Mouse (Mus musculus) hindbrain, embryonic 10.5 days (tissue): ENCODE results near the gene Adarb1. TPM values are rescaled to one million over a fixed set of nuclear protein-coding genes. Genes with fewer than 3 reads are reported as not detected.

Experiments
- DNase-seq: peaks from one replicate; pipeline ENCODE4 v3.0.0-alpha.2; 2017; ENCODE audit warnings: low spot score
- H3K27ac ChIP-seq: fragments of 300-500 bp; sonication (generic); 2 replicates; pipeline ENCODE4 v1.5.1; 2016; ENCODE audit warnings: mild to moderate bottlenecking, moderate library complexity
- H3K27me3 ChIP-seq: fragments of 300-500 bp; sonication (generic); 2 replicates; pipeline ENCODE4 v1.6.1; 2016; ENCODE audit warnings: mild to moderate bottlenecking; ENCODE audit not compliant: poor library complexity, insufficient read depth, severe bottlenecking
- H3K36me3 ChIP-seq: fragments of 300-500 bp; sonication (generic); 2 replicates; pipeline ENCODE4 v1.6.1; 2016; ENCODE audit warnings: mild to moderate bottlenecking, moderate library complexity
- H3K4me1 ChIP-seq: fragments of 300-500 bp; sonication (generic); replicated peaks from 2 replicates; pipeline ENCODE4 v1.6.1; 2016; ENCODE audit warnings: mild to moderate bottlenecking
- H3K4me3 ChIP-seq: fragments of 300-500 bp; sonication (generic); 2 replicates; pipeline ENCODE4 v1.5.1; 2016; ENCODE audit warnings: mild to moderate bottlenecking, moderate library complexity
- H3K9me3 ChIP-seq: fragments of 300-500 bp; sonication (generic); 2 replicates; pipeline ENCODE4 v1.6.1; 2016; ENCODE audit warnings: mild to moderate bottlenecking, moderate library complexity
- WGBS: fragments of 180-500 bp; shearing (Covaris S2); methylation state at CpG from one replicate; pipeline ENCODE4 v1.1.7; 2016; 5-methylcytosine and 5-hydroxymethylcytosine counted together
- polyA plus RNA-seq: library from polyadenylated mRNA; unstranded; fragments of >200 nt; fragmentation: Nextera tagmentation; extraction: Ambion mirVana; gene quantifications from 2 replicates; pipeline ENCODE4 v1.2.1, GENCODE M21; 2016

Gene Adarb1
- polyA plus RNA-seq, 1 experiment from 2014 or later = 7.8 TPM

- WGBS = 63% methylated on average over 6 of the region's 6 CpGs
- Histone ChIP-seq H3K27ac (peak overlapping the region; percentile 62), H3K36me3 (no peaks in the 10 kb centered on the region), H3K4me1 (peaks cover 40% of the 10 kb centered on the region), H3K4me3 (no peak overlapping the region), H3K27me3 (no peaks in the 10 kb centered on the region), H3K9me3 (peaks cover 7% of the 10 kb centered on the region)
- DNase-seq = no peak
Measured at GRCm38 (mm10) chr10:77448698-77449247, 30.7 kb upstream of the Adarb1 start.

DNA sequence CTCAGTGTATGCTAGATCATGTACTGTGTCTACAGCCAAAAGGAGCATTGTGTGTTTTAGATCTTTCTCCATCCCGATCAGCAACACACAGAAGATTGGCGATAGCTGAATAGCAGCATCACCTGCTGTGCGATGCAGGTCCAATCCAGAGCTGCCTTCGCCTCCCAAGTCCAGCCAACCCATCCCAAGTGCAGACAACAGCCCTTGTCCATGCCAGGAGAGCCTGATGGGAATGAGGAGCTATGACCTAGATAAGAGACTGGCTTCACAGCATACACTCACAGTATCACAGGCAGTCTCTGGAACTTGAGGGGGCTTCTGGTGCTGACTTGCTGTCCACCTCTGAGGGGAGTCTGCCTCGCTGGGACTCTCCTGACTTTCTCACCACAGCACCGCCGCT, 30.1 kb upstream of the Adarb1 start:
- Histone ChIP-seq H3K36me3 (no peaks in the 10 kb centered on the region), H3K9me3 (peaks cover 7% of the 10 kb centered on the region), H3K27ac (peak overlapping the region; percentile 62; the same call in 1 of the 2 replicates), H3K27me3 (no peaks in the 10 kb centered on the region), H3K4me3 (no peak overlapping the region), H3K4me1 (peaks cover 40% of the 10 kb centered on the region)
- WGBS = 77% methylated on average over 7 of the region's 7 CpGs
- DNase-seq = no peak

- 7% methylated on average over 2 of the region's 2 CpGs for WGBS
Measured at GRCm38 (mm10) chr10:77447755-77448154, 29.7 kb upstream of the Adarb1 start.

DNA sequence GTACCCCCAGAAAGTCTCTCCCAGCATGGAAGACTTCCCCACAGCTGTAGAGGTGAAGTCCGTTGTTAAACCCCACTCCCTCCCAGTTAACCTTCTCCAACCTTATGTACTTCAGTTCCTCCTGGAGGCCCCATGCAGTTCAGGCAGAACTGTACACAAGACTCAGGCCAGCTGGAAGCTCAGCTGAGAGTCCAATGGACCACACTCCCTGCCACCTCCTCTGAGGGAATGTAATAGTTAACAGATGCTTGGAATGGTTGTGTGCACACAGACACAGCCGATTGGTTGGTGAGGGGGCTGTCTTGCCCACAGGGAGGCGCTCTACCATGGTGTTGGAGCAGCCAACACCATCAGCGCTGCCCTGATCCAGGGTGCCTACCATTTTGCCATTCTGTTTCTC, 24.2 kb upstream of the Adarb1 start:
- Histone ChIP-seq H3K4me1 (peaks cover 19% of the 10 kb centered on the region), H3K4me3 (no peak overlapping the region), H3K27me3 (no peaks in the 10 kb centered on the region), H3K27ac (no peak overlapping the region), H3K36me3 (no peaks in the 10 kb centered on the region), H3K9me3 (peaks cover 7% of the 10 kb centered on the region)
- no peak for DNase-seq
- 79% methylated on average over 4 of the region's 4 CpGs for WGBS

More at GRCm38 (mm10) chr10:77447755-77448154, 29.7 kb upstream of the Adarb1 start:
- H3K4me3 ChIP-seq = no peak overlapping the region
- no peaks in the 10 kb centered on the region for H3K27me3 ChIP-seq
- H3K27ac ChIP-seq = 0 out of 2 replicates have a peak overlapping the region, but pooled peaks have one; percentile 62
- peaks cover 7% of the 10 kb centered on the region for H3K9me3 ChIP-seq
- H3K36me3 ChIP-seq = no peaks in the 10 kb centered on the region
- peaks cover 40% of the 10 kb centered on the region for H3K4me1 ChIP-seq
- peak; percentile 48 for DNase-seq

DNA sequence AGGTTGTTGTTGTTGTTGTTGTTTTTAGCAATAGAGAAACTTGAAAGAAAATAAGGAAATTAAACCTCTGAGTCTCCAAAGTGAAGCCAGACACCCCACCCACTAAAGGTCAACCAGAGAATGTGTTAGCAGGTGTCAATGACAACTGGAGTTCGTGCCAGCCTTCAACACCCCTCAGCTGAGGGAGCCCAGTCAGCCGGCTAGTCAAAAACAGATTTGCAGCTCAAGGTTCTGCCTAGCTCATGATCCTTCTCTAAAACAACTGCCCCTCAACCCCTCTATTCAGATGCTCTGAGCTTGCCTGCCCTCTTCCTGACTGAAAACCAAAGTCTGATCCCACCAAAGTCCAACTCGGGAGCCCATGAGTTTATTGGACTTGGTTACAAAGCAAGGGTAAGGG, 23.7 kb upstream of the Adarb1 start:
- H3K36me3 ChIP-seq = no peaks in the 10 kb centered on the region
- H3K4me1 ChIP-seq = peaks cover 15% of the 10 kb centered on the region
- H3K27me3 ChIP-seq = no peaks in the 10 kb centered on the region
- H3K9me3 ChIP-seq = peaks cover 7% of the 10 kb centered on the region
- DNase-seq = no peak
- no peak overlapping the region for H3K4me3 ChIP-seq
- WGBS = 82% methylated on average over 3 of the region's 3 CpGs
- no peak overlapping the region for H3K27ac ChIP-seq

DNA sequence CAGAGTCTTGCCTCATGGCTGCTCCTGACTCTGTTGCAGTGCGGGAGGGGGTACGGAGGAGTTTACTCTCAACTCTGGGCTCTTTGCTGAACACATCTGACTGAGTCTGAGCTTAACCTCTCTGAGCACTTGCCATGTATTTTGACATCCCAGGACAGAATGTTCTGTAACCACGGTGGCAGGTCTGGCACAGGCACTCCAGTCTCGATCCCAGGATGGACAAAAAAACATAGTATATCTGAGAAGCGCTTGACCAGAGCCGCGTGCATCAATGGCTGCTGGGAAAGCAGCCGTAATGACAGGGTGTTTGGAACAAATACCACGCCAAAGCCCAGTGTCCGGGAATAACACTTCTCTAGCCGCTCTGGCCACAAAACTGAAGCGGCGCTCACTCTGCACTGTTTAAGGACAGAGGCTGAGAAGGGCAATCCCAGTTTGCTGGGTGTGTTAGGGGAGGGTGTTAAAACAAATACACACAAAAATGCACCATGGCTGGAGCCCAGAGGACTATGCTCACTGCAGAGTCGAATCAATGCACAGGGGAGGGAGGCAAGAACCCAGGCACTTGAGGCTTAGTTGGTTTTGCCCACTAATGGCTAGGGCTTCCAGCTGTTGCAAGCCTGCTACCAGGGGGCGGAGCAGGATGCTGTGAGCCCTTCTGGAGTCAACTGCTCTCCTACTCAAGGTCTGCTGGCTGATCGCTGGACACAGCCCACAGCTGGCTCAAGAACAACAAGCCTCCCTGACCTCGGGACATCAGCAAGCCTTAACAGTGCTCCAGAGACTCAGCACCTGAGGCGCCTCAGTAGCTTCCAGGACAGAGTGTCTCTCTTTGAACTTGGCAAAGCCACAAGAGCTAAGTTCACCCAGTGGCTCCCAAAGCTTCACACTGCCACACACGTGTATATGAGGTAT, 23.0 kb upstream of the Adarb1 start:
- no peaks in the 10 kb centered on the region for H3K27me3 ChIP-seq
- H3K36me3 ChIP-seq = no peaks in the 10 kb centered on the region
- H3K9me3 ChIP-seq = peaks cover 7% of the 10 kb centered on the region
- H3K4me1 ChIP-seq = peaks cover 11% of the 10 kb centered on the region
- no peak overlapping the region for H3K27ac ChIP-seq
- WGBS = 70% methylated on average over 19 of the region's 19 CpGs
- no peak overlapping the region for H3K4me3 ChIP-seq
- no peak for DNase-seq

DNA sequence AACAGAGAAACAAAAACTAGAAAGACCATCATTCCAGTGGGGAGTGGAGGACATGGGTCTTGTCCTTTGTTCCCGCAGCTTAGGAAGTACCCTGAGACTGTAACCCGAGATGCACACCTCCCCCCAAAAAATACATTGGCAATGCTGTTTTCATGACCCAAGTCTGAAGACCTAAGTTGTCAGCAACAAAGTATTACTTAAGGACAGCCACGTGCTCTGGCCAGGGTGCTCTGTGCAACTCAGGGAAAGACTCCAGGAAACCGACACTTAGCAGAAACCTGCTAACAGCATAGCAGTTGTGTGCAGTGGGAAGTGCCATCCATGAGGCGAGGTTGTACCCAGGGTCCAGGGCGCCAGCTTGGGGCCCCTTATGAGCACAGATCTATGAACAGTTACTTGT, 22.2 kb upstream of the Adarb1 start:
- Histone ChIP-seq H3K36me3 (no peaks in the 10 kb centered on the region), H3K9me3 (peaks cover 6% of the 10 kb centered on the region), H3K4me3 (no peak overlapping the region), H3K4me1 (peaks cover 18% of the 10 kb centered on the region), H3K27ac (no peak overlapping the region), H3K27me3 (no peaks in the 10 kb centered on the region)
- DNase-seq = no peak
- 60% methylated on average over 6 of the region's 6 CpGs for WGBS

GRCm38 (mm10) chr10:77439026-77439425, 21.0 kb upstream of the Adarb1 start:
- no peaks in the 10 kb centered on the region for H3K9me3 ChIP-seq
- H3K4me1 ChIP-seq = peaks cover 31% of the 10 kb centered on the region
- 81% methylated on average over 3 of the region's 3 CpGs for WGBS
- H3K4me3 ChIP-seq = no peak overlapping the region
- no peak for DNase-seq
- no peak overlapping the region for H3K27ac ChIP-seq
- no peaks in the 10 kb centered on the region for H3K36me3 ChIP-seq
- no peaks in the 10 kb centered on the region for H3K27me3 ChIP-seq

GRCm38 (mm10) chr10:77438021-77438420, 20.0 kb upstream of the Adarb1 start:
- 63% methylated on average over 1 of the region's 1 CpGs for WGBS

GRCm38 (mm10) chr10:77435343-77435742, 17.3 kb upstream of the Adarb1 start:
- H3K4me3 ChIP-seq = no peak overlapping the region
- no peaks in the 10 kb centered on the region for H3K9me3 ChIP-seq
- no peaks in the 10 kb centered on the region for H3K36me3 ChIP-seq
- H3K4me1 ChIP-seq = peaks cover 24% of the 10 kb centered on the region
- no peaks in the 10 kb centered on the region for H3K27me3 ChIP-seq
- peak overlapping the region; percentile 2; the same call in 1 of the 2 replicates for H3K27ac ChIP-seq
- 58% methylated on average over 4 of the region's 4 CpGs for whole genome bisulfite sequencing
- DNase-seq = no peak

More at GRCm38 (mm10) chr10:77438021-77438420, 20.0 kb upstream of the Adarb1 start:
- Histone ChIP-seq H3K27ac (no peak overlapping the region), H3K9me3 (no peaks in the 10 kb centered on the region), H3K4me1 (peaks cover 33% of the 10 kb centered on the region), H3K27me3 (no peaks in the 10 kb centered on the region), H3K4me3 (no peak overlapping the region), H3K36me3 (no peaks in the 10 kb centered on the region)
- no peak for DNase-seq

- peak overlapping the region; percentile 57; the same call in 1 of the 2 replicates for H3K27ac ChIP-seq
- 63% methylated on average over 18 of the region's 18 CpGs for WGBS
- peaks cover 22% of the 10 kb centered on the region for H3K4me1 ChIP-seq
- H3K4me3 ChIP-seq = no peak overlapping the region
- no peaks in the 10 kb centered on the region for H3K27me3 ChIP-seq
- no peak for DNase-seq
- H3K36me3 ChIP-seq = no peaks in the 10 kb centered on the region
- H3K9me3 ChIP-seq = no peaks in the 10 kb centered on the region
Measured at GRCm38 (mm10) chr10:77434457-77435151, 16.5 kb upstream of the Adarb1 start.

GRCm38 (mm10) chr10:77434076-77434456, 16.0 kb upstream of the Adarb1 start:
- DNase-seq = no peak

GRCm38 (mm10) chr10:77430771-77431170, 12.7 kb upstream of the Adarb1 start:
- Histone ChIP-seq H3K27me3 (no peaks in the 10 kb centered on the region), H3K36me3 (no peaks in the 10 kb centered on the region), H3K27ac (no peak overlapping the region), H3K4me3 (no peak overlapping the region), H3K4me1 (peaks cover 20% of the 10 kb centered on the region), H3K9me3 (no peaks in the 10 kb centered on the region)
- DNase-seq = no peak

More at GRCm38 (mm10) chr10:77434076-77434456, 16.0 kb upstream of the Adarb1 start:
- Histone ChIP-seq H3K9me3 (no peaks in the 10 kb centered on the region), H3K27ac (peak overlapping the region; percentile 57; the same call in 1 of the 2 replicates), H3K36me3 (no peaks in the 10 kb centered on the region), H3K4me3 (no peak overlapping the region), H3K4me1 (peaks cover 22% of the 10 kb centered on the region), H3K27me3 (no peaks in the 10 kb centered on the region)
- 39% methylated on average over 4 of the region's 4 CpGs for WGBS
